Mouse (Mus musculus) embryonic facial prominence, embryonic 10.5 days (tissue): ENCODE results near the gene Syne2. TPM values are rescaled to one million over a fixed set of nuclear protein-coding genes. Genes with fewer than 3 reads are reported as not detected.
A peak's percentile ranks its signal among the peaks of the same experiment; 100 is the strongest.
"Not testable (repeated sequence)": the region's sequence is repeated elsewhere in the genome, so short reads cannot be mapped to it uniquely, and the experiment has no call there.

Experiments
- DNase-seq: peaks from one replicate; pipeline ENCODE4 v3.0.0-alpha.2; 2017; ENCODE audit warnings: low spot score
- H3K27ac ChIP-seq: fragments of 300-500 bp; sonication (generic); replicated peaks from 2 replicates; pipeline ENCODE4 v1.5.1; 2016; ENCODE audit warnings: mild to moderate bottlenecking
- H3K27me3 ChIP-seq: fragments of 300-500 bp; sonication (generic); replicated peaks from 2 replicates; pipeline ENCODE4 v1.6.1; 2016; ENCODE audit warnings: low read depth, mild to moderate bottlenecking; ENCODE audit not compliant: poor library complexity, severe bottlenecking
- H3K36me3 ChIP-seq: fragments of 300-500 bp; sonication (generic); replicated peaks from 2 replicates; pipeline ENCODE4 v1.6.1; 2016; ENCODE audit warnings: mild to moderate bottlenecking, moderate library complexity
- H3K4me1 ChIP-seq: fragments of 300-500 bp; sonication (generic); 2 replicates; pipeline ENCODE4 v1.6.1; 2016
- H3K4me3 ChIP-seq: fragments of 300-500 bp; sonication (generic); 2 replicates; pipeline ENCODE4 v1.5.1; 2016; ENCODE audit warnings: mild to moderate bottlenecking, moderate library complexity
- H3K9me3 ChIP-seq: fragments of 300-500 bp; sonication (generic); 2 replicates; pipeline ENCODE4 v1.6.1; 2016; ENCODE audit warnings: mild to moderate bottlenecking
- WGBS: fragments of 180-500 bp; shearing (Covaris S2); methylation state at CpG from one replicate; pipeline ENCODE4 v1.1.7; 2016; 5-methylcytosine and 5-hydroxymethylcytosine counted together
- microRNA-seq: library from miRNA; unstranded; fragments of <30 nt; microRNA quantifications from one replicate; pipeline ENCODE4, GENCODE M21; 2017
- polyA plus RNA-seq: library from polyadenylated mRNA; unstranded; fragments of >200 nt; fragmentation: Nextera tagmentation; extraction: Ambion mirVana; gene quantifications from 2 replicates; pipeline ENCODE4 v1.2.1, GENCODE M21; 2016

The Syne2 gene
- polyA plus RNA-seq, 1 experiment from 2014 or later, result 94.6 TPM

DNA sequence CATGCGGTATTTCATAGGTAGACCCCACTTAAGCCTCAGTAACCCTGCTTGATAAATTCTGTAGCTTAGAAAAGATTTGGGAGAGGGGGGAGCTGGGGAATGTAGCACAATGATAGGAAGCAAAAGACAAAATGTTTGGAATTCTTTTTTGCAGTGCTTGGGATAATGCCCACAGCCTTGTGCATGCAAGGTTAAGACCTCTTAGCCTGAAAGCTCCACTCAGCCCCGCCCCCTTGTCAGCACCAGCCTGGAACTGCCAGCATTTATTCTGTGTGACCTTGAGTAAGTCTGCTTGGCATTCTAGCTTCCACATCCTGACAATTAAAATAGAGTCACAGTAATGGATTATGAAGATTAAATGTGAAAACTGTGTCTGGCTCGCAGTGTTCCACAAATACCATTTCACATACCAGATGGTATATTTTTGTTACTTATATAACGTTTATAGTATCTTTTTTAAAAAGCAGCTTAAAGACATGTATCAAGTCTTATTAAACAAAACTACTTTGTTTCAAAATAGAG is 299.8 kb downstream of the Syne2 start:
- WGBS, result 77% methylated on average over 4 of the region's 4 CpGs
- Histone ChIP-seq H3K27ac (no peak overlapping the region), H3K36me3 (no peaks in the 10 kb centered on the region), H3K4me3 (no peak overlapping the region), H3K9me3 (no peaks in the 10 kb centered on the region), H3K27me3 (no peaks in the 10 kb centered on the region), H3K4me1 (peaks cover 11% of the 10 kb centered on the region)
- DNase-seq, result peak; percentile 45

DNA sequence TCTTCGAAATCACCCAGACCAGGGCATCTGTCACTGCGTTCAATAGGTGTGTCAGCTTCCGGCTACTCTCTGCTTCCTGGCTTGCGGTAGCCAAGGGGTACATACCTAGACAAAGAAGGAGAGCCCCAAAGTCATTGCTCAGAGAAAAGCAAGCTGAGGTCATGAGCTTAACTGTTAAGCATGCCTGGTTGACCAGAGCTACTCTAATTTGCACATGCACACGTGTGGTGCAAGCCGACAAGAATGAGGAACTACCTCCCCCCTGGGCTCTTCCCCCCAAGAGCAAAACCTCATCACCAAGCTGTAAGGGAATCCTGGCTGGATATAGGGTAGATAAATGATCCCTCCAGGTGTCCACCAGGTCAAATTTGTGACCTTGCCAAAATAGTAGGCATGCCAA is 305.3 kb downstream of the Syne2 start:
- 91% methylated on average over 6 of the region's 6 CpGs for WGBS
- DNase-seq, result no peak
- no peaks in the 10 kb centered on the region for H3K4me1 ChIP-seq

DNA sequence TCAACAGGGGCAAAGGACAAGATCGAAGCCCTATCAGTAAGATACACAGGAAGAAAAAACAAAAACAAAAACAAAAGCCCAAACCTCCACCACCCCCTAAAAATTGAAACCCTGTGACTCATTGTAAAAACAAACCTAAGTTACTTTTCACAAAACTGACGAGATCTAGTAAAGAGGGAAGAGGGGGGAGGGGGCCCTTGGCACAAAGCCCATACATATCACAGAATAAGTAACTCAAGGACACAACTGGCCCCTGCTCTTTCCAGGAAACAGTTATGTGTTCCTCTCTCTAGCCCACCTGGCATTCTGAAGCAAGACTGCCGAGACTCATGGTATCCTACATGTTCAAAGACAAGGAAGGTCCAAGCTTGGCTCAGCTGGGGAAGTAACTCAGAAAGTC is 310.4 kb downstream of the Syne2 start:
- WGBS, result 66% methylated on average over 3 of the region's 3 CpGs

More for the DNA sequence above, 305.3 kb downstream of the Syne2 start:
- Histone ChIP-seq H3K9me3 (no peaks in the 10 kb centered on the region), H3K27me3 (no peaks in the 10 kb centered on the region), H3K4me3 (no peak overlapping the region), H3K36me3 (no peaks in the 10 kb centered on the region), H3K27ac (no peak overlapping the region)

DNA sequence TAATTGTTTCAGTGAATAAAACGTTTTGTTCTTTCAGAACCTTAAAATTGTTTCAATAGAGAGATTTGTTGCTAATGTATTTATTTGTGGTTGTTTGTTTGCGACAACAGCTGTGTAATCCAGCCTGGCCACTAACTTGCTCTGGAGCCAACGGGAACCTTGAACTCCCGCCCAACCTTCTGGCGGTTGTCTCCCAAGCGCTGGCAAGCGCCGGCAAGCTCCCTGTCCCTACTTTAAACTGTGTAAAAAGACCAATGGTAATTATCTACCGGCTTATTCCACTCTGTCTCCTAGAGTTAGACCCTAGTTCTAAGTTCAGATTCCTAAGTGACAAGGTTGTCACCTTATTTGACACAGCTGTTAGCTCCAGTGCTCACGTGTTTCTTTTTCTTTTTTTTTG is 310.9 kb downstream of the Syne2 start:
- WGBS, result 84% methylated on average over 10 of the region's 10 CpGs
- H3K27ac ChIP-seq, result no peak overlapping the region
- no peaks in the 10 kb centered on the region for H3K4me1 ChIP-seq
- no peaks in the 10 kb centered on the region for H3K9me3 ChIP-seq
- no peaks in the 10 kb centered on the region for H3K27me3 ChIP-seq
- no peaks in the 10 kb centered on the region for H3K36me3 ChIP-seq
- no peak for DNase-seq
- no peak overlapping the region for H3K4me3 ChIP-seq

More for the DNA sequence above, 310.4 kb downstream of the Syne2 start:
- Histone ChIP-seq H3K27ac (no peak overlapping the region), H3K4me3 (no peak overlapping the region), H3K27me3 (no peaks in the 10 kb centered on the region), H3K4me1 (no peaks in the 10 kb centered on the region), H3K36me3 (no peaks in the 10 kb centered on the region), H3K9me3 (no peaks in the 10 kb centered on the region)
- DNase-seq, result no peak

DNA sequence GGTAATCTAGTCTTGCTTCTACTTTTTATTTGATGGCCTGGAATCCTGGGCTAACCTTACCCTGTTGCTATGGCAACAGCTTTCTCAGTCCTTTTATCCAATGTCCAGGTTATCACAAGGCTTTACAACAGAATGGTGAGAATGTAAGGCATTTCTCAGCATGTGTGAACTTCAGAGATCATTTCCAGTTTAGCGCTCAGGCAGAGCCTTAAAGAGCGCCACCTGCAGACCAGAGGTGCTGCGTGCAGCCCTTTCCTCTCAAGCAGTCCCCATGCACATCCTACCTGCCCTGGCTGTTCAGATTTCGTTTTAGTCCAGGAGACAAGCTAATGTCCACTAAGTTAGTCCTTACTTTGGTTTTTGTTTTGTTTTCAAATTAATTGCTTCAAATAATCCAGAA is 312.3 kb downstream of the Syne2 start:
- H3K9me3 ChIP-seq, result no peaks in the 10 kb centered on the region
- H3K27me3 ChIP-seq, result no peaks in the 10 kb centered on the region
- no peak overlapping the region for H3K4me3 ChIP-seq
- no peaks in the 10 kb centered on the region for H3K36me3 ChIP-seq
- H3K27ac ChIP-seq, result no peak overlapping the region
- 29% methylated on average over 4 of the region's 4 CpGs for WGBS
- no peaks in the 10 kb centered on the region for H3K4me1 ChIP-seq
- DNase-seq, result peak; percentile 49

DNA sequence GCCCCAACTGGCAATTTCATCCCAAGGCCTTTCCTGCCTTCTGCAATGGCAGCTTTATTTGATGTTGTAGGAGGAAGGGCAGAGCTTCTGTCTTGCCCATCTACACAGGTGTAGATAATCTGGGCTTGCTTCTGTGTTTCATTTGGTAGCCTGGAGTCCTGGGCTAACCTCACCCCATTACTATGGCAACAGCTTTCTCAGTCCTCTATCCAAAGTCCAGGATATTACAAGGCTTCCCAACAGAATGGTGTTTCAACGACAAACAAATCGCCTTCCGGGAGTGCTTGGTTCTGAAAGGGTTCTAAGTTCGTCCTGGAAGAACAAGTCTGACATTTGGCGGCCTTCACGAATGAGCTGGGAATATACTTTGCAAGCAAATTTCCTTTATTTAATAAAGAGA is 313.0 kb downstream of the Syne2 start:
- Histone ChIP-seq H3K27me3 (no peaks in the 10 kb centered on the region), H3K4me3 (no peak overlapping the region), H3K9me3 (no peaks in the 10 kb centered on the region), H3K27ac (no peak overlapping the region), H3K4me1 (no peaks in the 10 kb centered on the region), H3K36me3 (no peaks in the 10 kb centered on the region)
- 86% methylated on average over 6 of the region's 6 CpGs for WGBS
- DNase-seq, result no peak

DNA sequence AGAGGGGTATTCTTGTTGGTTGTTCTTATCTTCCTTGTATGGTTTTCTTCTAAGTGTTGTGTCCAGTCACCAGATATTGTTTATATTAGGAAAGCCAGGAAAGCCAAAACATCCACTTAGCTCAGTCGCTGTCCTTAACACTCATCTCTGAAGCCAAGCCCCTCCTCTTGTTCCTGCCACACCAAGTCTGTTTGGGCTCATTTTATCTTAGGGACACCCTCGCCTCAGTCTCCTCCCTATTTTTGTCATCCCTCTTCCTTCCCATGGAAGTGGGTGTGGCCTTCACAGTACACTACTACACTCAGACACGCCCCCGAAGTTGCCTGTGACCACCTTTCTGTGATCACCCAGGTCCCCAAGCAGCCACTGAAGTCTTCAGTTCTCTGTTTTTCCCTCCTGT is 314.7 kb downstream of the Syne2 start:
- DNase-seq, result no peak
- Histone ChIP-seq H3K27ac (no peak overlapping the region), H3K4me3 (no peak overlapping the region), H3K36me3 (no peaks in the 10 kb centered on the region), H3K9me3 (no peaks in the 10 kb centered on the region), H3K4me1 (no peaks in the 10 kb centered on the region), H3K27me3 (no peaks in the 10 kb centered on the region)
- 80% methylated on average over 4 of the region's 4 CpGs for WGBS

DNA sequence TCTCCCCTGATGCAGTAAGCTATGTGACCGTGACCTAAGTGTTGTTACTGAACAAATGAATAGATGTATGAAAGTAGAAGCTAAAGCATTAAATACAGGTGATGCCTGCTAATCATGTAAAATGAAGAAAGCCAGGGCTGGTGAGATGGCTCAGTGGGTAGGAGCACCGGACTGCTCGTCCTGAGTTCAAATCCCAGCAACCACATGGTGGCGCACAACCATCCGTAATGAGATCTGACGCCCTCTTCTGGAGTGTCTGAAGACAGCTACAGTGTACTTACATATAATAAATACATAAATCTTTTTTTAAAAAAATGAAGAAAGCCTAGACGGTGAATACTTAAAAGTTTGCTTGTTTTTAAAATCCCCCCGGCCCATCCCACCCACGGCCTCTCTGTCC is 315.1 kb downstream of the Syne2 start:
- H3K27me3 ChIP-seq, H3K27ac ChIP-seq, H3K9me3 ChIP-seq, H3K36me3 ChIP-seq, H3K4me1 ChIP-seq, H3K4me3 ChIP-seq, DNase-seq: not testable (repeated sequence)
- WGBS, result 85% methylated on average over 9 of the region's 9 CpGs

DNA sequence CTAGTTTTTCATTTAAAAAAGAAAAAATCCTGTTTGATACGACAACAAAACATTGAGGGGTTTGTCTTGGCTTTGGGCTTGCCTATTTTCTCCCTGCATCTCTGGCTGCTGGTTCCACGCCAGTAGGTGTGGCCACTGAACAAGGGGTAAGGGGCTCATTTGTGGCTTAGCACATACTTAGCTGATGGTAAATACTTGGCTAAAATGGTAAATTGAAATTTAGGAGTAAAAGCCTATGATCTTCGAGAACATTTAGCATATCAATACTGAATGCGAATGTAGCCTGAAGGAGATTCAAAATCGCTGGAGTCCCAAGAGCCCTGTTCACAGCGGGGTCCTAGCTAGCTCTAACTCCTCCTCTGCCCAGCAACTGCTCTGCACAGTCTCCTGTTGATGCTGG is 318.8 kb downstream of the Syne2 start:
- DNase-seq, result no peak
- no peaks in the 10 kb centered on the region for H3K4me1 ChIP-seq
- no peaks in the 10 kb centered on the region for H3K27me3 ChIP-seq
- H3K27ac ChIP-seq, result no peak overlapping the region
- H3K9me3 ChIP-seq, result no peaks in the 10 kb centered on the region
- no peak overlapping the region for H3K4me3 ChIP-seq
- no peaks in the 10 kb centered on the region for H3K36me3 ChIP-seq
- 49% methylated on average over 6 of the region's 6 CpGs for WGBS

DNA sequence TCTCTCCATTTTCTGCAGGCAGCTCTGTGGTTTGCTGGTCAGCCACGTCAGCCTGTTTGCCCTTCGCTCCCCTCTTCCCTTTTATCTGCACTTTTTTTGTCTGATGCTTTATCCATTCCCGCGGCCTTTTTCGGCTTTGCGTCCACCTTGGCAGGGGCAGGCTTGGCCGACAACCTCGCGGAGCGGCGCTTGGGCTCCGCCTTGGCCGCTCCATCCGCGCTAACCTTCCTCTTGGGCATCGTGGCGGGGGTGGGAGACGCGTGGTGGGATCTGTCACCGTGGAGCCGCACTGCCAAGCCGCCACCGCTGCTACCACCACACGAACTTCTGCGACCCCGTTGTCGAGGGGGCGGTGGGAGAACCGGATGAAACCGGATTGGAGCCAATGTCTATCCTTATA is 334.5 kb downstream of the Syne2 start:
- H3K27ac ChIP-seq, H3K36me3 ChIP-seq, H3K9me3 ChIP-seq, H3K4me1 ChIP-seq: not testable (repeated sequence)
- WGBS, result 16% methylated on average over 30 of the region's 30 CpGs
- peak; percentile 37 for DNase-seq
- peak overlapping the region; percentile 56 for H3K4me3 ChIP-seq
- H3K27me3 ChIP-seq, result peaks cover 38% of the 10 kb centered on the region

Small RNA genes lying within 50 kb of the gene (microRNA-seq; reads per million reads assigned to microRNA genes)
- gene Mir5101, result 3.4 reads per million, percentile 4 among the genes with 10 or more reads in this experiment

Other genes starting within 250 kb of the Syne2 start
- gene Ppp2r5e, start 221.9 kb upstream of the Syne2 start, polyA plus RNA-seq, result 13.2 and 14.5 TPM in 2 replicates
- 15.6 and 16.5 TPM in 2 replicates for gene Wdr89, start 148.6 kb upstream of the Syne2 start, polyA plus RNA-seq
- 6.0 and 6.5 TPM in 2 replicates for gene Sgpp1, start 82.4 kb upstream of the Syne2 start, polyA plus RNA-seq